Mouse (Mus musculus): ENCODE measurements around the gene Sds. TPM values are rescaled to one million over a fixed set of nuclear protein-coding genes. Genes with fewer than 3 reads are reported as not detected.

Sds gene
- total RNA-seq (2021), result not detected
- long read RNA-seq, experiment 1, result 0 reads
- long read RNA-seq, experiment 2, result 0 reads

DNA sequence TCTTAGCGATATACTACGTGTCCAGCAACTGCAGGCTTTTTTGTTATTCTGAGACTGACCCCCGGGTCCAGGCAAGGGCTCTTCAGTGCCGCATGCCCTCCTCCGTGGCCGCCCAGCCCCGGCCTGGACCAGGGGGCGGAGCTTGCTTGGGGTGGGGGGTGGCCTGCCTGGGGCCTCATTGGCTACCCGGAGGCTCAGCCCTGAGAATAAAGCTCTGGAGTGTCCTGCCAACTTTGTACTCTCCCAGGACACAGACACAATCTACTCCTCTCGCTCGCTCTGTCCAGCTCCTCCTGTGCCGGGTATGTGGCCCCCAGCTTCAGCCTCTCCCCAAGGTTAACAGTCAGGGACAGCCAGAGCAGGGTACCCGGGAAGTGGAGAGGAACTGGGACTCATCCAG lies at the start of gene Sds:
TSS of gene Sds (plus strand) at position 231 of the 400 bp plus-strand sequence.
- DNase-seq, result no peak
- intact Hi-C loops (cut with DNase I; ENCODE audit: low total_unique reads), result no loop called here

GRCm38 (mm10) chr5:120426572-120426971 lies 49.8 kb upstream of the Sds start:
- intact Hi-C loops (cut with DNase I; ENCODE audit: low total_unique reads), result no loop called here
- no peak for DNase-seq

DNA sequence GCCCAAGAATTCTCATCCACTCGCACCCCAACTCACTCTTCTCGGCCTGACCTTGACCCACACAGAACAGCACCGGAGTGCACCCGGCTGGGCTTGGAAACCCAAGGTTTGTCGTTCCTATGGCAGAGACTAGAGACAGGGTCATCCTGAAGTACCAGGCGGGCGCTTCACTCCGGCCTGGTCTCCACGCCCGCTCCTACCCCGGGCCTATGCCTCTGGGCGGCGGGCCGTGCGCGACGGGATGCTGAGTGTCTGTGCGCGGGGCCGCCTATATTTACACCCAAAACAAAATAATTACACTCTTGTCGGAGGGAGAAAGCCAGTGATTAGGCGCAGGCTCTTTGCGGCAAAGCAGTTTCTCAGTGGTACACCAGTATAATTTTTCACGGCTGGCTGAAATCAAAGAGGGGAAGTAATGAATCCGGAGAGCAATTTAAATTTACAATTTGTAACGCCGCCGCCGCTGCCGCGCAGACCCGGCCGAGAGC lies 48.8 kb upstream of the Sds start:
- intact Hi-C loops (cut with DNase I; ENCODE audit: low total_unique reads), result no loop called here
- DNase-seq, result no peak

GRCm38 (mm10) chr5:120428189-120428838 lies 48.0 kb upstream of the Sds start:
- no peak for DNase-seq
- intact Hi-C loops (cut with DNase I; ENCODE audit: low total_unique reads), result no loop called here

DNA sequence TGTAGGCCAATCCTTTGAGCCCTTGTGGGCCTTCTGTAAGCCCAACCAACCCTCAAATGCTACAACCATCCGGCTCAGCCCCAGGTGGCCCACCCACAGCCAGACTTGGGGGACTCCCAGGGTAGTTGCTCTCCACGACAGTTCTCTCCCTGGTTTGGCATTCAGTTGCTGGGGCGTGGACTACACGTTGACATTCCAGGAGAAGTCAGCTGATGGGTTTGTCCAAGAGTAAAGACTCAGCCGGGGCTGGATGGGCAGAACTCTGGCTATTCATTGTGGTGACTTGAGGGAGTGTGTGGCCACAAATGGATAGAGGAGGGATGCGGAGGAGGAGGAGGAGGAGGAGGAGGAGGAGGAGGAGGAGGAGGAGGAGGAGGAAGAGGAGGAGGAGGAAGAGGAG lies 47.3 kb upstream of the Sds start:
- no peak for DNase-seq
- intact Hi-C loops (cut with DNase I; ENCODE audit: low total_unique reads), result no loop called here

DNA sequence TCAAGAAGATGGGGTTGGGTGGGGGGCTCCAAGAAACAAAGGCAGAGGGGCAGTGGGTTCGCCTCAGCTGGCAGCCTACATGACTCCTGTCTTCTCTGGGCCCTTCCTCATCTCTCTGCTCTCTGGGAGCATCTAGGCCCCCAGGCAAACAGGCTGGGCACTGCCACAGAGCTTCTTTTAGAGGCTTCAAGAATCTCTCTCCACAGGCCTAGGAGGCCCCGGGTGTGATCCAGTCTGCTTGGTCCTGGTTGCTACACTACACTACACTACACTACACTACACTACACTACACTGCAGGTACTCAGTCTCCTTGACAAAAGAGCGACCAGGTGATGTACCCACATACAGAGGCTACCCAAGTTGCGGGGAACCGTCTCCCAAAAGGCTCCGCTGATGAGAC lies 46.6 kb upstream of the Sds start:
- intact Hi-C loops (cut with DNase I; ENCODE audit: low total_unique reads), result no loop called here
- no peak for DNase-seq

DNA sequence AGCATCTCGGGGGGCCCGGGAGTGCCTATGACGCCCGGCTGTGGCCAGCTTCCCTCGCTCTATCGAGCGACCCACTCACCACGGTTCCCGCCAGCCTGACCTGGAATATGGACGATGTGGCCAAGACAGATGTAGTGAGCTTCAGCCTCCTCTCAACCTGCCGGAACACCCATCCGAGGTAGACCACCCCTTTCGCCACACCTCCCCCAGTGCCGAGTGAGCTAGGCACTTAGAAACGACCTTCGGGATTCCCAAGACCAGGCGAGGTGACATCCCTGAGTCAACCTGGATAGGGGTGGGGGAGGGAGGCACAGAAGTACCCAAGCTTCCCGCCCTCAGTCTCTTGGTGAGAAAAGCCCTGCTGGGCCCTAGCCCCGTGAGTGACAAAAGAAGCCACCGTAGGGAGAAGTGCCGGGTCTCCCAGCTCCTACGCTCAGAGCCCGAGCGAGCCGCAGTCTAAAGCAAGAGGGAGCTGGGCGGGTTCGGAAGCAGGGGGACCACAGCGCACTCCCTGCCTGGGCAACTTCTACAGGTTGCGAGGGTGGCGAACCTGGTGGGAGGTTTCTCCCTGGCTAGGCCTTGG lies 45.2 kb upstream of the Sds start:
- intact Hi-C loops (cut with DNase I; ENCODE audit: low total_unique reads), result no loop called here
- DNase-seq, result no peak

DNA sequence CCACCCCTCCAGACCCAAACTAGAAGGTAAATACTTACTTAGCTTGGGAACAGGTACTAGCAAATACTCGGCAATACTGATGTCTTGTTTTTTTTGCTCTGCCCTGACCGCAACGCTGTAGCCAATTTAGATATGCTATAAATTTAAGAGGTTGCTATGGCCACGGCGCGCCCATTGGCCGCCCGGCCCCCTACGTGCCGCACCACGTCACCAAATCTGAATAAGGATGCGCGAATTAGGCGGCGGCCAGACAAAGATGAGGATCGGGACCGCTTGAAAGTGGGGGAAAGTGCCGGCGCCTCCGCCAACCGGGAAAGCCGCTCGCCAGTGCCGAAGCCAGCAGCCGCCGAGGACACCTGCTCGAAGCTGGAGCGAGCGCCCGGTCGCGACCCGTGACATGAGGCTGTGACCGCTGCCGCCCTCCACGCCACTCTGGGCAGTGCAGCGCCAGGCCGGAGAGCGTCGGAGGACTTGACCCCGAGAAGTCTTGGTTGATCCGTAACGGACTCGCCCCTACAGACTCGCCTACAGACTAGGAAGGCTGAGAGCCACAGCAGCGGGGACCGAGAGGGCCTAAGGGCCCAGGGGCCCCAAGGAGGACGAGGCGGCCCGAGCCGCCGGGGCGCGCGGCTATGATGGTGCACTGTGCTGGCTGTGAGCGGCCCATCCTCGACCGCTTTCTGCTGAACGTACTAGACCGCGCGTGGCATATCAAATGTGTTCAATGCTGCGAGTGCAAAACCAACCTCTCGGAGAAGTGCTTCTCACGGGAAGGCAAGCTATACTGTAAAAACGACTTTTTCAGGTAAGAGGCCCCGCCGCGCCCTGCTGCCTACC lies 44.5 kb upstream of the Sds start, which contains the start of gene Lhx5:
TSS of gene Lhx5 (plus strand) at position 51 of the 837 bp plus-strand sequence.
- intact Hi-C loops (cut with DNase I; ENCODE audit: low total_unique reads), result no loop called here
- DNase-seq, result no peak

GRCm38 (mm10) chr5:120432486-120433015 lies 43.8 kb upstream of the Sds start:
- intact Hi-C loops (cut with DNase I; ENCODE audit: low total_unique reads), result no loop called here
- DNase-seq, result no peak

DNA sequence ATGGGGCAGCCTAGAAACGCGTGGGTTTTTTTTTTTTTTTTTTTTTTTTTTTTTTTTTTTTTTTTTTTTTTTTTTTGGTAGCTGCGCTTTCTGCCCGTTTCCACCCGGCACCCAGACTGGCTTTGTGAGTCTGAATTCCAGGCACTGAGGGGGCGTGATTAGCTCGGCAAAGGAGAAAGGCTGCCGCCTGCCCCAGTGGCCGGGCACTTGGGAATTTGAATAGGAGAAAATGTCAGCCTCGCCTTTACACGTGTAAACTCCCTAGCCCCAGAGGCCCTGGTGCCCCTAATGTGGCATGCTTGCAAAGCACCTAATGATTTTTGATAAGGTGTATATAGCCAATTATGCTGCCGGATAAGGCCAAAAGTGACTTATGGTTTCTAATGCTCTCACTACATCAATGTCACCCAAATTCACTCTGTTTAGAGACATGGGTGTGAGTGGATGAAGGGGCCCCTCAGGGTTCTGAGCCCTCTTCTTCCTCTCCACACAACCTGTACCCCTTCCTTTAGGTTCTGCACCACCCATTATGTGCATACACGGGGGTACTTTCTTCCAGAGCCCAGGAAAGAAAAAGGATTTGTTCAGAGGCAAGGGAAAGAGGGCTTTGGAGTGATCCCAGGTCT lies 43.1 kb upstream of the Sds start:
- DNase-seq, result no peak
- intact Hi-C loops (cut with DNase I; ENCODE audit: low total_unique reads), result no loop called here

GRCm38 (mm10) chr5:120434231-120434735 lies 42.0 kb upstream of the Sds start:
- no peak for DNase-seq
- intact Hi-C loops (cut with DNase I; ENCODE audit: low total_unique reads), result no loop called here

DNA sequence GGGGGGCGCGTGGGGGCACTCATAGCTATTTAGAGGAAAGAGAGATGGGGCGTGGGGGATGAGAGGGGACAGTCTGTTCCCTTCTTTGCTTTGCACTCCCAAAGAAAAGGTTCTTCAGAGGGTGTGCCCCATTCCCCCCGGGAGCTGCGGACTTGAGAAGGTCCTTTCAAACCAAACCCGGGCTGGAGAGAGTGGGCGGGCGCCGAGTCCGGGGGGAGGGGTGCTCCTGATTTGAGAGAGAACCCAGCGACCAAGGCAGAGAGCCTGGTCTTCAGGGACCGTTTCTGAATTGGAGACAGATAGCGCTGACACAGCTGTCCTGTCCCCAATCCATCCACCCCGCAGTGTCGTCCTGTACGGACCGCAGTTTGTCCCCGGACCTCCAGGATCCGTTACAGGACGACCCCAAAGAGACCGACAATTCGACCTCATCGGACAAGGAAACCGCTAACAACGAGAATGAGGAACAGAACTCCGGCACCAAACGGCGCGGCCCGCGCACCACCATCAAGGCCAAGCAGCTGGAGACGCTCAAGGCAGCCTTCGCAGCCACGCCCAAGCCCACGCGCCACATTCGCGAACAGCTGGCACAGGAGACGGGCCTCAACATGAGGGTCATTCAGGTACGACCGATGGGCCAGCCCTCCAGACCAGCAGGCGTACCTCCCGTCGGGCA lies 41.2 kb upstream of the Sds start:
- DNase-seq, result no peak
- intact Hi-C loops (cut with DNase I; ENCODE audit: low total_unique reads), result no loop called here

DNA sequence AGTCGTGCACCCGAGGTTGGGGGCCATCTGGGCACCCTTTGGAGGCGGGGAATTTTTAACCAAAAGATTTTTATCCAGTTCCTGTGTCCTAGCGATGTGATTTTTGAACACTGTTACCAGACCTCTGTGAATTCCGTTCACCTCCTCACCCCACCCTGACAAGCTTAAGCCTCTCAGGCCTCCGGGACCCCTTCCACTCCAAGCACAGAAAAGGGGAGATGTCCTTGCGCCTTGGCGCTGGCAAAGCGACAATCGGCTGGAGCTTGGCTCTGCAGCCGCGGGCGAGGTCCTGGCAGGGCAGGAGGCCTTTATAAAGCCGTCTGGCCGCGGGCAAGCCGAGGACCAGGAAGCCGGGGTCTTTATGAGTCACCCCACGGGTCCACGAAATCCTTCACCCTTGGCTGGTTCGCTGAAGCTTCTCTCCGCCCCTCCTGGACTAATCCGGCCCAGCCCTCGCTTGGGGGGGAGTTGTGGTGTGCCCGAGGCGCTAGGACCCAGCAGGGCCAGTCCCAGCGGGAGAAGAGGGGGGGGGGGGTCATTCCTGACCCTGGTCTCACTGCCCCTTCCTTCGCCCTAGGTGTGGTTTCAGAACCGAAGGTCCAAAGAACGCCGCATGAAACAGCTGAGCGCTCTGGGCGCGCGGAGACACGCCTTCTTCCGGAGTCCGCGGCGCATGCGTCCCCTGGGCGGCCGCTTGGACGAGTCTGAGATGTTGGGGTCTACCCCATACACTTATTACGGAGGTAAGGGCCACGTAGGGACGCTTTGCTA lies 40.4 kb upstream of the Sds start:
- intact Hi-C loops (cut with DNase I; ENCODE audit: low total_unique reads), result no loop called here

GRCm38 (mm10) chr5:120436885-120437495 lies 39.3 kb upstream of the Sds start:
- intact Hi-C loops (cut with DNase I; ENCODE audit: low total_unique reads), result no loop called here
- no peak for DNase-seq

More for the DNA sequence above, 40.4 kb upstream of the Sds start:
- no peak for DNase-seq

GRCm38 (mm10) chr5:120437539-120437938 lies 38.8 kb upstream of the Sds start:
- intact Hi-C loops (cut with DNase I; ENCODE audit: low total_unique reads), result no loop called here
- no peak for DNase-seq

- intact Hi-C loops (cut with DNase I; ENCODE audit: low total_unique reads), result no loop called here
- DNase-seq, result no peak
These were observed 38.3 kb upstream of the Sds start for GRCm38 (mm10) chr5:120437986-120438385.

DNA sequence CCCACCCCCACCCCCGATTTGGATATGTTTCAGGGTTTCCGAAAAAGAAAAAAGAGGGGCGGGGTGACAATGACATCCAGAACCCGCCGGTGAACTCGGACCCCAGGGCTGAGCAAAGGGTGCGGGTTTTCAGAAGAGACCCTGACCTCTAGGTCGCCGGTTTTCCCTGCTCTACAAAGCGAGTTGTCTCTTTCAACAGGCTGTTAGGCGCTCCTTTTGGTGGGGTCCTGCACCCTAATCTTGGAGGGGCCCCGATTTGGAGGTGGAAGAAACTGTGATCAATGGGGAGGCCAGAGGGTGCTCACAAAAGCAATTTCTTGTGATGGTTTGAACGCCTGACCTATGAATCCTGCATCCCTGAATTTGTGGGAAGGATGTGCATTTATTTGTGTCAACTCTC lies 37.9 kb upstream of the Sds start:
- intact Hi-C loops (cut with DNase I; ENCODE audit: low total_unique reads), result no loop called here
- DNase-seq, result no peak

Data from gastrocnemius, postnatal 14 days (tissue).